ENCODE assay signal across 8 mouse cellular contexts in genomic region chr13:19395688-19396354, GRCm38 (mm10). TPM values are rescaled to one million over a fixed set of nuclear protein-coding genes. Genes with fewer than 3 reads are reported as not detected.
DNase-seq lines count a peak whose midpoint lies in the region; ATAC-seq and TF ChIP-seq lines count a peak whose summit lies in the region.

TSS of gene Stard3nl (minus strand) at chr13:19395795.

- no peaks in the 10 kb centered on the region for H3K27me3 ChIP-seq in G1E (ENCODE audit: insufficient read depth, low read length)
- H3K27me3 ChIP-seq in forebrain, embryonic 16.5 days (replicated peaks; ENCODE audit: control insufficient read depth, insufficient read depth, low read length), result no peaks in the 10 kb centered on the region
- H3K27me3 ChIP-seq in lung, embryonic 14.5 days (ENCODE audit: insufficient read depth, low read length), result no peaks in the 10 kb centered on the region
- no peaks in the 10 kb centered on the region for H3K27me3 ChIP-seq in thymus, adult 2 months (ENCODE audit: control insufficient read depth, insufficient read depth, low read length)

- under 1% methylated on average over 37 of the region's 37 CpGs for WGBS in forebrain, embryonic 16.5 days
- 1% methylated on average over 29 of the region's 37 CpGs for WGBS in lung, embryonic 14.5 days
- under 1% methylated on average over 37 of the region's 37 CpGs for WGBS in olfactory bulb, adult 2 months
- WGBS in thymus, adult 2 months, result 1% methylated on average over 37 of the region's 37 CpGs

- H3K27ac ChIP-seq in forebrain, embryonic 16.5 days (ENCODE audit: low read length), result peak within 1 kb of the TSS; percentile 94
- H3K27ac ChIP-seq in layer of hippocampus, adult 2 months, result peak within 1 kb of the TSS; percentile 99
- peak within 1 kb of the TSS; percentile 84 for H3K27ac ChIP-seq in lung, embryonic 14.5 days (ENCODE audit: low read depth)
- H3K27ac ChIP-seq in olfactory bulb, adult 2 months (ENCODE audit: insufficient read depth, low read depth, low read length), result peak within 1 kb of the TSS; percentile 79
- H3K27ac ChIP-seq in thymus, adult 2 months (ENCODE audit: control insufficient read depth, insufficient read depth, low read length), result peak within 1 kb of the TSS; percentile 85

- peaks cover 7% of the 10 kb centered on the region for H3K36me3 ChIP-seq in G1E (replicated peaks)
- no peaks in the 10 kb centered on the region for H3K36me3 ChIP-seq in forebrain, embryonic 16.5 days (ENCODE audit: control insufficient read depth, insufficient read depth)
- no peaks in the 10 kb centered on the region for H3K36me3 ChIP-seq in lung, embryonic 14.5 days (ENCODE audit: insufficient read depth)
- no peaks in the 10 kb centered on the region for H3K36me3 ChIP-seq in thymus, adult 2 months (ENCODE audit: control insufficient read depth, insufficient read depth, low read length)

- H3K4me2 ChIP-seq in forebrain, embryonic 16.5 days (ENCODE audit: low read length), result peak within 1 kb of the TSS; percentile 64
- peak within 1 kb of the TSS; percentile 70 for H3K4me2 ChIP-seq in lung, embryonic 14.5 days

- ATAC-seq in G1E (ENCODE audit: extremely low read depth, insufficient number of reproducible peaks, low FRiP score, poor library complexity, severe bottlenecking), result peak; percentile 100
- peak; percentile 99 for ATAC-seq in forebrain, embryonic 16.5 days
- ATAC-seq in lung, embryonic 14.5 days (ENCODE audit: insufficient read depth), result peak; percentile 99

- peak; percentile 99 for TF ChIP-seq POLR2A in olfactory bulb, adult 2 months (IDR thresholded peaks at IDR 0.05; ENCODE audit: insufficient read depth, low read depth, low read length)
- TF ChIP-seq POLR2A in thymus, adult 2 months (IDR thresholded peaks at IDR 0.05; ENCODE audit: control insufficient read depth, extremely low read depth, insufficient read depth, low read length, poor library complexity), result peak; percentile 95

- peak; percentile 91 for DNase-seq in G1E (ENCODE audit: low spot score)
- peak; percentile 98 to 100 for DNase-seq in cerebellum, adult 18-20 months
- DNase-seq in heart, postnatal 36 days, result peak; percentile 99
- DNase-seq in layer of hippocampus, adult 2 months (ENCODE audit: low spot score in 2 of 2), result peak; percentile 99
- DNase-seq in lung, embryonic 14.5 days, result peak; percentile 99
- peak; percentile 99 for DNase-seq in thymus, adult 2 months

- peaks cover 11% of the 10 kb centered on the region for H3K4me1 ChIP-seq in G1E (ENCODE audit: insufficient read depth, low read depth, low read length)
- peaks cover 13% of the 10 kb centered on the region for H3K4me1 ChIP-seq in forebrain, embryonic 16.5 days (replicated peaks; ENCODE audit: control insufficient read depth, insufficient read depth, low read length)
- peaks cover 10% of the 10 kb centered on the region for H3K4me1 ChIP-seq in lung, embryonic 14.5 days (ENCODE audit: insufficient read depth)
- H3K4me1 ChIP-seq in olfactory bulb, adult 2 months (ENCODE audit: control insufficient read depth, insufficient read depth, low read length), result peaks cover 3% of the 10 kb centered on the region
- peaks cover 3% of the 10 kb centered on the region; the same call in 1 of the 2 replicates for H3K4me1 ChIP-seq in thymus, adult 2 months (replicated peaks; ENCODE audit: control insufficient read depth, insufficient read depth, low read length)

- intact Hi-C loops in heart, postnatal 36 days (cut with DNase I), result loop anchor here (5.0 to 10.0 kb wide), 2 partner anchors 34 to 1809 kb away; no protein-coding TSS in a partner anchor

- H3K4me3 ChIP-seq in G1E (ENCODE audit: low read depth, low read length), result peak within 1 kb of the TSS; percentile 92
- H3K4me3 ChIP-seq in forebrain, embryonic 16.5 days (replicated peaks; ENCODE audit: low read length), result peak within 1 kb of the TSS; percentile 97
- H3K4me3 ChIP-seq in layer of hippocampus, adult 2 months, result peak within 1 kb of the TSS; percentile 75
- H3K4me3 ChIP-seq in lung, embryonic 14.5 days (ENCODE audit: low read depth, low read length), result peak within 1 kb of the TSS; percentile 87
- peak within 1 kb of the TSS; percentile 76 for H3K4me3 ChIP-seq in olfactory bulb, adult 2 months (ENCODE audit: insufficient read depth, low read depth, low read length)
- peak within 1 kb of the TSS; percentile 62 for H3K4me3 ChIP-seq in thymus, adult 2 months (ENCODE audit: control insufficient read depth, insufficient read depth, low read length)

- peak within 1 kb of the TSS; percentile 87 for H3K9ac ChIP-seq in forebrain, embryonic 16.5 days (replicated peaks; ENCODE audit: low read depth, low read length)
- H3K9ac ChIP-seq in lung, embryonic 14.5 days, result peak within 1 kb of the TSS; percentile 84

- no peak for TF ChIP-seq CTCF in G1E (IDR thresholded peaks at IDR 0.05; ENCODE audit: low read depth, low read length)
- peak; percentile 58 for TF ChIP-seq CTCF in layer of hippocampus, adult 2 months (conservative IDR thresholded peaks at IDR 0.05)
- peak; percentile 25; the same call in 1 of the 2 replicates for TF ChIP-seq CTCF in lung, embryonic 14.5 days (IDR thresholded peaks at IDR 0.05; ENCODE audit: low read depth)
- peak; percentile 14; the same call in 1 of the 2 replicates for TF ChIP-seq CTCF in olfactory bulb, adult 2 months (IDR thresholded peaks at IDR 0.05; ENCODE audit: insufficient read depth, low read depth, low read length)
- peak; percentile 45; the same call in 1 of the 2 replicates for TF ChIP-seq CTCF in thymus, adult 2 months (IDR thresholded peaks at IDR 0.05; ENCODE audit: borderline replicate concordance, control insufficient read depth, extremely low read depth, insufficient read depth, low read length, poor library complexity)

- H3K9me3 ChIP-seq in G1E (replicated peaks), result no peaks in the 10 kb centered on the region
- no peaks in the 10 kb centered on the region for H3K9me3 ChIP-seq in forebrain, embryonic 16.5 days (ENCODE audit: control insufficient read depth, low read length)
- no peaks in the 10 kb centered on the region for H3K9me3 ChIP-seq in lung, embryonic 14.5 days (ENCODE audit: low read depth, low read length)

RNA-seq across cellular contexts. Expression of gene Stard3nl, which starts in this region (rescaled TPM):
- 6.1 and 11.7 TPM in 2 replicates for total RNA-seq in G1E (2014; fragmentation: Nextera tagmentation)
- 17.0 and 20.1 TPM in 2 replicates for total RNA-seq in G1E (2017)
- 0.98 and 2.3 TPM in 2 replicates for polyA plus RNA-seq in G1E (2012)
- 188 and 193 TPM in 2 replicates for polyA plus RNA-seq in forebrain, embryonic 16.5 days (2015; fragmentation: Nextera tagmentation; extraction: Ambion mirVana)
- 10 to 100 TPM; 15.1 to 17.8 TPM for total RNA-seq in heart, postnatal 36 days (2021)
- total RNA-seq in layer of hippocampus, adult 2 months (2021), result 10 to 100 TPM; 59.9 to 64.9 TPM
- polyA plus RNA-seq in lung, embryonic 14.5 days (2014; fragmentation: Nextera tagmentation; extraction: Ambion mirVana), result 93.6 and 102 TPM in 2 replicates
- not detected in 2 replicates for polyA plus RNA-seq in olfactory bulb, adult 2 months (2012; ENCODE audit: insufficient read depth, insufficient read length, low replicate concordance, missing spikeins)
- 14.5 and 17.7 TPM in 2 replicates for polyA plus RNA-seq in thymus, adult 2 months (2012; rRNA removed)

Comparison
In these comparisons a context has a peak if more than half of its experiments do, and no peak if none do; other contexts are left out.
1. Peak in every context shown above with its lines: DNase-seq, ATAC-seq, H3K4me3 ChIP-seq and H3K27ac ChIP-seq.